Mouse (Mus musculus): Measurements from ENCODE around the gene 3830406C13Rik. TPM values are rescaled to one million over a fixed set of nuclear protein-coding genes. Genes with fewer than 3 reads are reported as not detected.
"Not testable (repeated sequence)": the region's sequence is repeated elsewhere in the genome, so short reads cannot be mapped to it uniquely, and the experiment has no call there.

The 3830406C13Rik gene
- polyA plus RNA-seq (2012; rRNA removed) (16.0 and 26.9 TPM in 2 replicates), polyA plus RNA-seq (2014; fragmentation: Nextera tagmentation; extraction: Ambion mirVana) (43.8 and 49.6 TPM in 2 replicates)

- H3K4me3 ChIP-seq (replicated peaks; ENCODE audit: low read length): peak within 1 kb of the TSS; percentile 68
- peak within 1 kb of the TSS; percentile 83 for H3K9ac ChIP-seq (ENCODE audit: low read depth, low read length, severe bottlenecking)
- 1% methylated on average over 48 of the region's 48 CpGs for WGBS
- H3K9me3 ChIP-seq (ENCODE audit: control insufficient read depth, low read length): no peaks in the 10 kb centered on the region
- no peaks in the 10 kb centered on the region for H3K36me3 ChIP-seq (ENCODE audit: control insufficient read depth, insufficient read depth, low read length)
- DNase-seq (ENCODE audit: low spot score): peak; percentile 92
- H3K27me3 ChIP-seq (ENCODE audit: control insufficient read depth, insufficient read depth, low read length): no peaks in the 10 kb centered on the region
- peak; percentile 96 for ATAC-seq (ENCODE audit: low FRiP score, low read depth)
- H3K4me2 ChIP-seq (replicated peaks; ENCODE audit: low read depth, low read length, severe bottlenecking): peak within 1 kb of the TSS; percentile 56
- peak within 1 kb of the TSS; percentile 95 for H3K27ac ChIP-seq (replicated peaks; ENCODE audit: low read depth, low read length)
- H3K4me1 ChIP-seq (ENCODE audit: control insufficient read depth, insufficient read depth, low read length): no peaks in the 10 kb centered on the region
- peak; percentile 83; the same call in 1 of the 2 replicates for TF ChIP-seq POLR2A (IDR thresholded peaks at IDR 0.05; ENCODE audit: borderline replicate concordance, extremely low read depth, insufficient read depth, insufficient read length)
These were observed at the start of gene 3830406C13Rik for GRCm38 (mm10) chr14:12284141-12284912. Gene 3830406C13Rik (plus strand): TSS chr14:12284173.

- 67% methylated on average over 4 of the region's 4 CpGs for WGBS
- Histone ChIP-seq H3K27me3 (ENCODE audit: control insufficient read depth, insufficient read depth, low read length) (no peaks in the 10 kb centered on the region), H3K4me2 (replicated peaks; ENCODE audit: low read depth, low read length, severe bottlenecking) (no peak overlapping the region), H3K9me3 (ENCODE audit: control insufficient read depth, low read length) (no peaks in the 10 kb centered on the region), H3K36me3 (ENCODE audit: control insufficient read depth, insufficient read depth, low read length) (0 out of 2 replicates have a peak, but pooled peaks cover 4% of the 10 kb centered on the region), H3K4me1 (ENCODE audit: control insufficient read depth, insufficient read depth, low read length) (no peaks in the 10 kb centered on the region), H3K27ac (replicated peaks; ENCODE audit: low read depth, low read length) (no peak overlapping the region), H3K9ac (ENCODE audit: low read depth, low read length, severe bottlenecking) (no peak overlapping the region), H3K4me3 (replicated peaks; ENCODE audit: low read length) (no peak overlapping the region)
- ATAC-seq (ENCODE audit: low FRiP score, low read depth): no peak
- no peak for TF ChIP-seq POLR2A (IDR thresholded peaks at IDR 0.05; ENCODE audit: borderline replicate concordance, extremely low read depth, insufficient read depth, insufficient read length)
- DNase-seq (ENCODE audit: low spot score): no peak
These were observed 40.2 kb upstream of the 3830406C13Rik start for GRCm38 (mm10) chr14:12243726-12244125.

GRCm38 (mm10) chr14:12276031-12276430 is 7.9 kb upstream of the 3830406C13Rik start:
- TF ChIP-seq POLR2A (IDR thresholded peaks at IDR 0.05; ENCODE audit: borderline replicate concordance, extremely low read depth, insufficient read depth, insufficient read length): no peak
- Histone ChIP-seq H3K4me1 (ENCODE audit: control insufficient read depth, insufficient read depth, low read length) (no peaks in the 10 kb centered on the region), H3K27me3 (ENCODE audit: control insufficient read depth, insufficient read depth, low read length) (no peaks in the 10 kb centered on the region), H3K9me3 (ENCODE audit: control insufficient read depth, low read length) (no peaks in the 10 kb centered on the region), H3K9ac (ENCODE audit: low read depth, low read length, severe bottlenecking) (no peak overlapping the region), H3K27ac (replicated peaks; ENCODE audit: low read depth, low read length) (no peak overlapping the region), H3K36me3 (ENCODE audit: control insufficient read depth, insufficient read depth, low read length) (no peaks in the 10 kb centered on the region), H3K4me2 (replicated peaks; ENCODE audit: low read depth, low read length, severe bottlenecking) (no peak overlapping the region), H3K4me3 (replicated peaks; ENCODE audit: low read length) (no peak overlapping the region)
- WGBS: 55% methylated on average over 3 of the region's 3 CpGs
- DNase-seq (ENCODE audit: low spot score): no peak
- ATAC-seq (ENCODE audit: low FRiP score, low read depth): no peak

GRCm38 (mm10) chr14:12283641-12284040 is 332 bp upstream of the 3830406C13Rik start, which contains the start of gene Gm49355:
Gene Gm49355 (plus strand): TSS chr14:12283976.
- WGBS: 92% methylated on average over 5 of the region's 6 CpGs
- Histone ChIP-seq H3K9me3 (ENCODE audit: control insufficient read depth, low read length) (no peaks in the 10 kb centered on the region), H3K36me3 (ENCODE audit: control insufficient read depth, insufficient read depth, low read length) (no peaks in the 10 kb centered on the region), H3K27me3 (ENCODE audit: control insufficient read depth, insufficient read depth, low read length) (no peaks in the 10 kb centered on the region), H3K4me1 (ENCODE audit: control insufficient read depth, insufficient read depth, low read length) (no peaks in the 10 kb centered on the region), H3K27ac (replicated peaks; ENCODE audit: low read depth, low read length) (peak within 1 kb of the TSS; percentile 95), H3K4me3 (replicated peaks; ENCODE audit: low read length) (peak within 1 kb of the TSS; percentile 68), H3K9ac (ENCODE audit: low read depth, low read length, severe bottlenecking) (peak within 1 kb of the TSS; percentile 83), H3K4me2 (replicated peaks; ENCODE audit: low read depth, low read length, severe bottlenecking) (peak within 1 kb of the TSS; percentile 56)
- DNase-seq (ENCODE audit: low spot score) (no peak), ATAC-seq (ENCODE audit: low FRiP score, low read depth) (peak; percentile 7; the same call in 1 of the 2 replicates)
- TF ChIP-seq POLR2A (IDR thresholded peaks at IDR 0.05; ENCODE audit: borderline replicate concordance, extremely low read depth, insufficient read depth, insufficient read length): no peak

- not testable (repeated sequence) for H3K4me2 ChIP-seq (replicated peaks; ENCODE audit: low read depth, low read length, severe bottlenecking); H3K4me3 ChIP-seq (replicated peaks; ENCODE audit: low read length); H3K4me1 ChIP-seq (ENCODE audit: control insufficient read depth, insufficient read depth, low read length); ATAC-seq (ENCODE audit: low FRiP score, low read depth); H3K36me3 ChIP-seq (ENCODE audit: control insufficient read depth, insufficient read depth, low read length); H3K27ac ChIP-seq (replicated peaks; ENCODE audit: low read depth, low read length); H3K27me3 ChIP-seq (ENCODE audit: control insufficient read depth, insufficient read depth, low read length); H3K9me3 ChIP-seq (ENCODE audit: control insufficient read depth, low read length); DNase-seq (ENCODE audit: low spot score); H3K9ac ChIP-seq (ENCODE audit: low read depth, low read length, severe bottlenecking)
These were observed 5.8 kb downstream of the 3830406C13Rik start for GRCm38 (mm10) chr14:12289747-12290146.

Data from limb, embryonic 14.5 days (tissue).